Mouse (Mus musculus) CH12.LX (cell line): ENCODE data around the gene Sorbs2. TPM values are rescaled to one million over a fixed set of nuclear protein-coding genes. Genes with fewer than 3 reads are reported as not detected.

Experiments used
- DNase-seq: peaks from one replicate; pipeline ENCODE4 v3.0.0-alpha.2; 2013; ENCODE audit errors: extremely low read depth
- H3K27ac ChIP-seq: 2 replicates; pipeline ENCODE4 v1.5.1; 2012; ENCODE audit warnings: low read depth, mild to moderate bottlenecking, control low read depth, moderate library complexity; ENCODE audit not compliant: insufficient read depth
- H3K27me3 ChIP-seq: replicated peaks from 2 replicates; pipeline ENCODE3; 2012; ENCODE audit warnings: inconsistent platforms
- H3K36me3 ChIP-seq, 2 experiments: replicated peaks in 1 of 2; 2 replicates each; pipeline versions ENCODE3 to v1.6.1; 2012; ENCODE audit warnings: inconsistent platforms in 1 of 2, low read length in 1 of 2, mild to moderate bottlenecking in 1 of 2, mixed read lengths in 1 of 2, moderate library complexity in 1 of 2; ENCODE audit not compliant: control insufficient read depth in 1 of 2, insufficient read depth in 1 of 2
- H3K4me1 ChIP-seq, 2 experiments: 2 replicates each; pipeline ENCODE4 v1.6.1; 2012; ENCODE audit warnings: inconsistent platforms in 1 of 2, moderate library complexity in 1 of 2; ENCODE audit not compliant: insufficient read depth in 2 of 2, control insufficient read depth in 1 of 2
- H3K4me2 ChIP-seq: 2 replicates; pipeline ENCODE4 v1.6.1; 2012; ENCODE audit warnings: low read depth, mild to moderate bottlenecking, control low read depth; ENCODE audit not compliant: poor library complexity, insufficient read depth, severe bottlenecking
- H3K4me3 ChIP-seq, 3 experiments: fragments of 150-350 bp in 1 of 3; sonication (generic) in 1 of 3; replicated peaks in 1 of 3; 2 replicates each; pipeline versions ENCODE3 to v1.5.1; 2011 to 2012; ENCODE audit warnings: low read depth in 2 of 3, low read length in 2 of 3, mild to moderate bottlenecking in 2 of 3, moderate library complexity in 2 of 3, control low read depth in 1 of 3, improper control_type of control experiment in 1 of 3, inconsistent platforms in 1 of 3, mixed read lengths in 1 of 3; ENCODE audit not compliant: poor library complexity in 1 of 3
- H3K79me2 ChIP-seq: replicated peaks from 2 replicates; pipeline ENCODE4 v1.6.1; 2012; ENCODE audit warnings: mild to moderate bottlenecking, moderate library complexity; ENCODE audit not compliant: control insufficient read depth, poor library complexity, insufficient read depth, severe bottlenecking; ENCODE audit errors: extremely low read depth
- H3K9ac ChIP-seq: 2 replicates; pipeline ENCODE4 v1.6.1; 2012; ENCODE audit warnings: low read depth, mild to moderate bottlenecking, control low read depth, moderate library complexity; ENCODE audit not compliant: insufficient read depth
- H3K9me3 ChIP-seq: replicated peaks from 2 replicates; pipeline ENCODE3; 2012; ENCODE audit warnings: low read length, inconsistent platforms, mixed read lengths
- ELF1 ChIP-seq: IDR thresholded peaks from 2 replicates; pipeline ENCODE4 v1.6.1; 2014; ENCODE audit warnings: low read depth, mild to moderate bottlenecking, inconsistent platforms, low read length, improper control_type of control experiment
- ETS1 ChIP-seq: conservative IDR thresholded peaks from 2 replicates; pipeline ENCODE4 v1.6.1; 2012; ENCODE audit warnings: low read depth, mild to moderate bottlenecking, inconsistent platforms, low read length, improper control_type of control experiment, moderate library complexity
- GABPA ChIP-seq: IDR thresholded peaks from 2 replicates; pipeline ENCODE4 v1.6.1; 2012; ENCODE audit warnings: low read depth, low read length, improper control_type of control experiment, inconsistent platforms; ENCODE audit not compliant: insufficient replicate concordance
- JUN ChIP-seq: IDR thresholded peaks from 2 replicates; pipeline ENCODE4 v1.6.1; 2011; ENCODE audit warnings: low read depth, mild to moderate bottlenecking, low read length, improper control_type of control experiment, moderate library complexity; ENCODE audit not compliant: insufficient read depth
- MAX ChIP-seq: IDR thresholded peaks from 2 replicates; pipeline ENCODE4 v1.6.1; 2011; ENCODE audit warnings: low read length, improper control_type of control experiment
- MAZ ChIP-seq: IDR thresholded peaks from 2 replicates; pipeline ENCODE4 v1.6.1; 2012; ENCODE audit warnings: low read depth, mild to moderate bottlenecking, inconsistent platforms, low read length, improper control_type of control experiment, moderate library complexity
- MXI1 ChIP-seq: IDR thresholded peaks from 2 replicates; pipeline ENCODE4 v1.6.1; 2011; ENCODE audit warnings: mild to moderate bottlenecking, low read depth, low read length, improper control_type of control experiment
- MYC ChIP-seq: IDR thresholded peaks from 2 replicates; pipeline ENCODE4 v1.6.1; 2011; ENCODE audit warnings: low read depth, mild to moderate bottlenecking, improper control_type of control experiment, low read length
- NRF1 ChIP-seq: IDR thresholded peaks from 2 replicates; pipeline ENCODE4 v1.6.1; 2014; ENCODE audit warnings: low read depth, mild to moderate bottlenecking, inconsistent platforms, low read length, improper control_type of control experiment, moderate library complexity
- PAX5 ChIP-seq: IDR thresholded peaks from 2 replicates; pipeline ENCODE4 v1.6.1; 2012; ENCODE audit warnings: low read length, inconsistent platforms, mixed read lengths
- POLR2A ChIP-seq: IDR thresholded peaks from 2 replicates; pipeline ENCODE4 v1.6.1; 2011; ENCODE audit warnings: low read depth, mild to moderate bottlenecking, improper control_type of control experiment, low read length
- SIN3A ChIP-seq: IDR thresholded peaks from 2 replicates; pipeline ENCODE4 v1.6.1; 2012; ENCODE audit warnings: low read length, improper control_type of control experiment, inconsistent platforms
- TBP ChIP-seq: conservative IDR thresholded peaks from 2 replicates; pipeline ENCODE4 v1.6.1; 2011; ENCODE audit warnings: low read depth, low read length, improper control_type of control experiment
- USF2 ChIP-seq: conservative IDR thresholded peaks from 2 replicates; pipeline ENCODE4 v1.6.1; 2011; ENCODE audit warnings: low read depth, low read length, improper control_type of control experiment
- dilution Hi-C: fragments of 300-500 bp; cut with MboI; formaldehyde crosslinking; loops from 2 replicates; pipeline ENCODE4 v1.14.3; 2020; ENCODE audit warnings: low sequenced_read_pairs; ENCODE audit not compliant: extremely low pct_unique_long_range_greater_than_20kb, extremely low pct_ligation_motif_present
- in situ Hi-C: fragments of 300-500 bp; cut with MboI; formaldehyde crosslinking; loops from 3 replicates; pipeline ENCODE4 v1.14.3; 2019; ENCODE audit warnings: low sequenced_read_pairs, low pct_ligation_motif_present, low pct_unique_long_range_greater_than_20kb, mixed read lengths
- polyA plus RNA-seq: library from polyadenylated mRNA; unstranded; fragments of >175 nt; gene quantifications from 2 replicates; pipeline ENCODE4 v1.2.1, GENCODE M21; 2012; ENCODE audit warnings: low read depth; ENCODE audit not compliant: insufficient read length
- total RNA-seq, 2 experiments: library from RNA; depleted of rRNA; stranded (reverse); fragments of 300-350 nt in 1 of 2; fragments of >200 nt in 1 of 2; gene quantifications; 2 replicates each; pipeline ENCODE4 v1.2.3; 2012 to 2014

Sorbs2 gene
- total and polyA plus RNA-seq, 3 experiments, result not detected

- dilution Hi-C loops (no loop called here), in situ Hi-C loops (no loop called here)
- no peak overlapping the region for H3K4me2 ChIP-seq
- no peaks in the 10 kb centered on the region for H3K27me3 ChIP-seq
- no peak overlapping the region for H3K4me3 ChIP-seq
- no peak for TF ChIP-seq MYC
- no peak for TF ChIP-seq MAZ
- TF ChIP-seq SIN3A, result no peak
- no peak for TF ChIP-seq ETS1
- TF ChIP-seq ELF1, result no peak
- TF ChIP-seq TBP, result no peak
- no peak for DNase-seq
- H3K36me3 ChIP-seq, result no peaks in the 10 kb centered on the region
- H3K9ac ChIP-seq, result no peak overlapping the region
- no peaks in the 10 kb centered on the region for H3K9me3 ChIP-seq
- no peak overlapping the region for H3K27ac ChIP-seq
- no peaks in the 10 kb centered on the region for H3K79me2 ChIP-seq
- no peaks in the 10 kb centered on the region for H3K4me1 ChIP-seq
Measured at GRCm38 (mm10) chr8:45658458-45659325, 151.1 kb downstream of the Sorbs2 start.

DNA sequence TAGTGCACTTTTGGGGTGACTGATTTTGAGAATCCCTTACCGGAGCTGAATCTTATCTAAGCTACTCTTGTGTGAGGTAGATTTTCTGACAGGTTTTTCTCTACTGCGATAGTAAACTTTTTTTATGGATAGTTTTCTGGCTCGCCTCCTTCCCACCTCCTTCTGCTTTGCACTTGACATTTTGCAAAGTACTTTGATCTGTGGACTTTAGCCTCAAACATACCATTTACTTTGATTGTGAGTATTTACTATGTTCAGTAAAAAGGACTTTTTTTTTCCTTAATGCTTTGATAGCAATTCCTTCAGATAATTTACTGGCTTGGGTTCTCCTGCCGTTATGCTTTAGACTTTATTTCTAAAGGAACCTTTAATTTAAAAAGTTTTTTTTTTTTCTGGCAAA is 151.9 kb downstream of the Sorbs2 start:
- in situ Hi-C loops, result no loop called here
- Histone ChIP-seq H3K27me3 (no peaks in the 10 kb centered on the region), H3K4me1 (no peaks in the 10 kb centered on the region), H3K4me3 (no peak overlapping the region), H3K27ac (no peak overlapping the region), H3K4me2 (no peak overlapping the region), H3K9me3 (no peaks in the 10 kb centered on the region), H3K9ac (no peak overlapping the region), H3K36me3 (no peaks in the 10 kb centered on the region), H3K79me2 (no peaks in the 10 kb centered on the region)
- TF ChIP-seq MAZ (no peak), JUN (no peak), POLR2A (no peak), USF2 (no peak), PAX5 (no peak), GABPA (no peak), MXI1 (no peak), MAX (no peak), NRF1 (no peak)
- dilution Hi-C loops, result no loop called here
- DNase-seq, result no peak
